Mouse (Mus musculus): ENCODE results near the gene Cdc6. TPM values are rescaled to one million over a fixed set of nuclear protein-coding genes. Genes with fewer than 3 reads are reported as not detected.

Gene Cdc6
- polyA plus RNA-seq, 1 experiment from 2014 or later = 33.1 TPM

DNA sequence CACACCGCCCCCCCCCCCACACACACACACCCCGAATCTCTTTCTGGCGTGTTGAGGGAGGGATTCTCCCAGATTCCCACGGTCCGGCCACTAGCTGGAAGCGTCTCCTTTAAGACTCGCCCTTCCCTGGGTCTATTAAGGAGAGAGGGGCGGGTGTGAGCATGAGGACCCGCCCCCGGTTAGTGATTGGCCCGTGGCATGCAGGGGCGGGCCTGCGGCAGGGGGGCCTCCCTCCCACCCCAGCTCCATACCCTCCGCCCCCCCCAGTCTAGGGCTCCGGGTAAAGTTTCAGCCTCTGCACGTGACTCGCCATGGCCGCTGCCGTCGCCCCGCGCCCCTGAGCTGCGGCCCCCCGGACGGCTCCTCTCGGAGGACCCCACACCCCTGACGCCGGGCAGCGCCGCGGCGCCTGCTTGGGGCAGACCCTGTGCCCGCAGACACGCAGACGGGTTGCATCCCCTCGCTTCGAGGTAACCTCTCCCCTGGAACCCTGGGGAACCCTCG, 29.9 kb downstream of the Cdc6 start:
- H3K36me3 ChIP-seq (ENCODE audit: control insufficient read depth, insufficient read depth, low read length) = no peaks in the 10 kb centered on the region
- peak overlapping the region; percentile 67 for H3K9ac ChIP-seq (ENCODE audit: low read depth, low read length)
- DNase-seq (ENCODE audit: low spot score) = peak; percentile 91
- H3K27me3 ChIP-seq (ENCODE audit: control insufficient read depth, insufficient read depth, low read length) = no peaks in the 10 kb centered on the region; the same call in 1 of the 2 replicates
- WGBS = under 1% methylated on average over 33 of the region's 38 CpGs
- peak overlapping the region; percentile 98 for H3K4me2 ChIP-seq (replicated peaks; ENCODE audit: low read depth, low read length)
- peak overlapping the region; percentile 65 for H3K4me3 ChIP-seq (ENCODE audit: low read depth, low read length)
- peaks cover 49% of the 10 kb centered on the region for H3K4me1 ChIP-seq (replicated peaks; ENCODE audit: control insufficient read depth, insufficient read depth, low read length)
- peak; percentile 86 for ATAC-seq (ENCODE audit: low FRiP score)
- H3K9me3 ChIP-seq (ENCODE audit: control insufficient read depth, low read length) = no peaks in the 10 kb centered on the region
- peak overlapping the region; percentile 58 for H3K27ac ChIP-seq (ENCODE audit: low read depth, low read length)

DNA sequence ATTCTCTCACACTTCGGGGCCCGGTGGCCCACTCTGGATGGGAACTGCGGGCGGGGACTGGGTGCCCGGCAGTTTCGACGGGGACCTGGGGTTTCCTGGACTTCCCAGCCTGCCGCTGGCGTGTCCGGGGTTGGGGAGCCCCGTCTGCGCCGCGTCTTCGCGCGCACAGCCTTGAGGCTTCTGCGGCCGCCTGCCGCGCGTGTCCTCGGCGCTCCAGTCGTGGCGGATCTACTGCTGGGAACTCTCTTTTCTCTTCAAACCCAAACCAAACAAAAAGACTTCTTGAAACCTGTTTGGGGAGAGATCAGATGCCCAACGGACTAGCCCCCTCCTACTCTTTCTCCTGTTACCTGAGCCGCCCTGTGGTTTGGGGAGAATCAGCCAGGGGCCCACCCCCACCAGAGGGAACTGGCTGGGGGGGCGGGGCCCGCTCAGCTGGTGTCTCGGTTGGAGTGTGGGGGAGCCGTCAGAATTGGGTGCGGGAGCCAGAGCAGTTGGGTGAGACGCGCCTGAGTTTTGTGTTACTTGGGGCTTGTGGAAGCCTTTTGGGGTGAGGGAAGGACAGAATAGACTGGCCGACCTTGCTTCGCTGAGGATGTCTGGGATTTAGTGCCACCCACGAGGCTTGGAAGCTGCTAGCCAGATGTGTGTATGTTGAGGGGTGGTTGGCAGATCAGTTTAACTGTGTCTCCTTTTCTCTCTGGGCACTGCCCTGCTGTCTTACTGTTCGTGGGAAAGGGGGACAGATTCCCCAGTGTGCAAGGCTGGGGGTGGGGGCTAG, 30.5 kb downstream of the Cdc6 start:
- peaks cover 47% of the 10 kb centered on the region for H3K4me1 ChIP-seq (replicated peaks; ENCODE audit: control insufficient read depth, insufficient read depth, low read length)
- no peak; the same call in 1 of the 2 replicates for ATAC-seq (ENCODE audit: low FRiP score)
- H3K4me2 ChIP-seq (replicated peaks; ENCODE audit: low read depth, low read length) = peak overlapping the region; percentile 98
- H3K27ac ChIP-seq (ENCODE audit: low read depth, low read length) = peak overlapping the region; percentile 58
- peak; percentile 45 for DNase-seq (ENCODE audit: low spot score)
- H3K27me3 ChIP-seq (ENCODE audit: control insufficient read depth, insufficient read depth, low read length) = no peaks in the 10 kb centered on the region; the same call in 1 of the 2 replicates
- WGBS = 1% methylated on average over 36 of the region's 39 CpGs
- no peaks in the 10 kb centered on the region for H3K9me3 ChIP-seq (ENCODE audit: control insufficient read depth, low read length)
- peak overlapping the region; percentile 67 for H3K9ac ChIP-seq (ENCODE audit: low read depth, low read length)
- H3K4me3 ChIP-seq (ENCODE audit: low read depth, low read length) = peak overlapping the region; percentile 65
- no peaks in the 10 kb centered on the region for H3K36me3 ChIP-seq (ENCODE audit: control insufficient read depth, insufficient read depth, low read length)

- Histone ChIP-seq H3K4me3 (ENCODE audit: low read depth, low read length) (peak overlapping the region; percentile 65), H3K27ac (ENCODE audit: low read depth, low read length) (no peak overlapping the region), H3K9me3 (ENCODE audit: control insufficient read depth, low read length) (no peaks in the 10 kb centered on the region), H3K27me3 (ENCODE audit: control insufficient read depth, insufficient read depth, low read length) (no peaks in the 10 kb centered on the region; the same call in 1 of the 2 replicates), H3K4me2 (replicated peaks; ENCODE audit: low read depth, low read length) (peak overlapping the region; percentile 98), H3K36me3 (ENCODE audit: control insufficient read depth, insufficient read depth, low read length) (no peaks in the 10 kb centered on the region), H3K4me1 (replicated peaks; ENCODE audit: control insufficient read depth, insufficient read depth, low read length) (peaks cover 46% of the 10 kb centered on the region), H3K9ac (ENCODE audit: low read depth, low read length) (peak overlapping the region; percentile 67; the same call in 1 of the 2 replicates)
- WGBS = 37% methylated on average over 7 of the region's 7 CpGs
- ATAC-seq (ENCODE audit: low FRiP score) = no peak
- DNase-seq (ENCODE audit: low spot score) = no peak
Observed at GRCm38 (mm10) chr11:98938701-98939083, 31.1 kb downstream of the Cdc6 start.

DNA sequence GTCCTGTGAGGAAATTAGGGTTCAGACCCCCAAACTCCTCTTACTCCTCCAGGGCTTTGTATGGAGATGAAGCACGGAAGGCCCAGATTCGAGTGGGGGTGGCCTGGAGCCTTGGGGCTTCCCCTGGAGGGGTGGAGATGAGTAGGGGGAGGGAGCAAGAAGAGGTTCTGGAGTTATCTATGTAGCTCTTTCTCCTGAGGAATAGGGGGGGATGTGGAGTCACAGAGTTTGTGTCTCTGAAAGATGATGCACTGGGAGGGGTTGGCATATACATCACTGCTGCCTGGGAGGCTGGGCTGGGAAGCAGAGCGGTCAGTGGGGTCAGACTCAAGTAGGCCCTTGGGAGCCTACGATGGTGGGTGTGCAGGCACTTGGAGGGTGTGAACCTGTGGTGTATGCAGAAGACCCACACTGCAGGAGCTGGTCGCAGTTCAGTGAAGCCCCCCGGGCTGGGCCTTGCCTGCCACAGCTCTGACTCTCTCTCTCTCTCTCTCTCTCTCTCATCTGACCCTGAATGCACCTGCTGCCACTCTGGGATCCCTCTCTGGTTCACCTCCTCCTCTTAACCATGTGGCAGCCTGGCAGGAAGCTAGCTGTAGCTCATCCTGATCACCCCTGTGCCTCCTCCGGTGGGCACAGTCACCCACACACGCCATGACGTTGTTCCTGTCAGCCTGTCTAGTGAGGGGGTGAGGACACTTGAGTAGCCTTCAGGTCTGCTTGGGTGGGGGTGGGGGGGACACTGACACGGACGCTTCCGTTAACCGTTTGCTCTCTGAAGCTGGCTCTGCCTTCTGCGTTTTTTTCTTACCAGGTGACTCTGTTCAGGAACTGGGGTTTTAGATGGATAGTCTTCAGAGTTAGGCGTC, 31.7 kb downstream of the Cdc6 start:
- WGBS = 50% methylated on average over 15 of the region's 15 CpGs
- no peak for DNase-seq (ENCODE audit: low spot score)
- Histone ChIP-seq H3K27me3 (ENCODE audit: control insufficient read depth, insufficient read depth, low read length) (no peaks in the 10 kb centered on the region; the same call in 1 of the 2 replicates), H3K27ac (ENCODE audit: low read depth, low read length) (no peak overlapping the region), H3K9me3 (ENCODE audit: control insufficient read depth, low read length) (no peaks in the 10 kb centered on the region), H3K4me3 (ENCODE audit: low read depth, low read length) (peak overlapping the region; percentile 65; the same call in 1 of the 2 replicates), H3K4me1 (replicated peaks; ENCODE audit: control insufficient read depth, insufficient read depth, low read length) (peaks cover 51% of the 10 kb centered on the region), H3K36me3 (ENCODE audit: control insufficient read depth, insufficient read depth, low read length) (no peaks in the 10 kb centered on the region), H3K4me2 (replicated peaks; ENCODE audit: low read depth, low read length) (peak overlapping the region; percentile 98), H3K9ac (ENCODE audit: low read depth, low read length) (peak overlapping the region; percentile 7; the same call in 1 of the 2 replicates)
- no peak for ATAC-seq (ENCODE audit: low FRiP score)

DNA sequence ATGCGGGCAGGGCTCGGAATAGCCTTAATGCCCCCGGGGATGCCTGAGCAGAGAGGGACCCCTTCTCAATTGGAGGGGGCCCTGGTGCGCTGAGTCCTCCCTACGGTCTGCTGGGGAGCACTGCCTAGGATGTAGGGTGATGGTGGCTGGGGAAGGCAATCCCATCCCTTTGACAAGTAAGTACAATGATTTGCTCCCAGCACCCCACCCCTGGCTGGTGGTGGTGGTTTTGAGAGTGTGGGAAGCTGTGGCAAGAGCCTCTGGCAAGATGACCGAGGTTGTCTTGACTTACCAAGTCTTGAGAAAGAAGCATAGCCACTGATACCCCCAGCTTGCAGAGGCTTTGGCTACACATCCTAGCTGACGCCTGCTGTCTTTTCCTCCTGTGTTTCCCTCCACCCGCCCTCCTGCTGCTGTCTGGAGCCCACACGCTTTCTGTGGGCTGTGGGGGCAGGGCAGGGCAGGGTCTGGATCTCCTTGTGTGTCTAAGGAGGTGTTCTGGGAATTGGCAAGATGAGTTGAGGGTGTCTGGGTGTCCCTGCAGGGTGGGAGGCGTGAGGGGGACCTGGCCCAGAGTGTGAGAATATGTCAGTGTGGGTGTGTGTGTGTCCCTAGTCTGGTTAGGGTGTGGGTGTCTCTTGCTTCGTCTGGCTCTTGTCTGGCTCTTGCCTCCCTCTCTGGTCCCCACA, 32.5 kb downstream of the Cdc6 start:
- H3K9ac ChIP-seq (ENCODE audit: low read depth, low read length) = peak overlapping the region; percentile 42; the same call in 1 of the 2 replicates
- no peaks in the 10 kb centered on the region for H3K36me3 ChIP-seq (ENCODE audit: control insufficient read depth, insufficient read depth, low read length)
- H3K9me3 ChIP-seq (ENCODE audit: control insufficient read depth, low read length) = no peaks in the 10 kb centered on the region
- WGBS = 45% methylated on average over 11 of the region's 11 CpGs
- H3K27ac ChIP-seq (ENCODE audit: low read depth, low read length) = 0 out of 2 replicates have a peak overlapping the region, but pooled peaks have one; percentile 39
- peak overlapping the region; percentile 98 for H3K4me2 ChIP-seq (replicated peaks; ENCODE audit: low read depth, low read length)
- ATAC-seq (ENCODE audit: low FRiP score) (no peak), DNase-seq (ENCODE audit: low spot score) (no peak)
- peaks cover 51% of the 10 kb centered on the region for H3K4me1 ChIP-seq (replicated peaks; ENCODE audit: control insufficient read depth, insufficient read depth, low read length)
- no peaks in the 10 kb centered on the region; the same call in 1 of the 2 replicates for H3K27me3 ChIP-seq (ENCODE audit: control insufficient read depth, insufficient read depth, low read length)
- H3K4me3 ChIP-seq (ENCODE audit: low read depth, low read length) = no peak overlapping the region

DNA sequence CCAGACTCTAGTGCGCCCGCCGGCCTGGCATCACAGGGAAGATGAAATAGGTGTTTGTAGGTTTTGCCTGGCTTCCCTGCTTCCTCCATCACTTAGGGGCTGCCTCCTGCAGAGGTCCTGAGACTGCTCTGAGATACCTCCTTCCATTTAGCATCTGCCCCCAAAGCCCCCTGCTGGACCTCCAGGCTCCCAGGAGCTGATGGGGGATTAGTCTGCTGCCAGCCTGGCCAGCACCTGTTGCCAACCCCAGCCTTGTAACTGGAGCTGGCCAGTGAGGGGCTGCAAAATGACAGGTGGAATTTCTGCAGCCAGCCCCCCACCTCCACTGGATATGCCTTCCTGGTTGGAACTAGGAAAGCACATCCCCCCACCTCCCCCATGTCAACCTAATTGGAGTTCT, 33.2 kb downstream of the Cdc6 start:
- 38% methylated on average over 3 of the region's 3 CpGs for WGBS
- Histone ChIP-seq H3K27ac (ENCODE audit: low read depth, low read length) (peak overlapping the region; percentile 67; the same call in 1 of the 2 replicates), H3K9ac (ENCODE audit: low read depth, low read length) (peak overlapping the region; percentile 47; the same call in 1 of the 2 replicates), H3K36me3 (ENCODE audit: control insufficient read depth, insufficient read depth, low read length) (no peaks in the 10 kb centered on the region), H3K4me1 (replicated peaks; ENCODE audit: control insufficient read depth, insufficient read depth, low read length) (peaks cover 51% of the 10 kb centered on the region), H3K4me2 (replicated peaks; ENCODE audit: low read depth, low read length) (peak overlapping the region; percentile 76), H3K27me3 (ENCODE audit: control insufficient read depth, insufficient read depth, low read length) (no peaks in the 10 kb centered on the region; the same call in 1 of the 2 replicates), H3K9me3 (ENCODE audit: control insufficient read depth, low read length) (no peaks in the 10 kb centered on the region), H3K4me3 (ENCODE audit: low read depth, low read length) (peak overlapping the region; percentile 35; the same call in 1 of the 2 replicates)
- DNase-seq (ENCODE audit: low spot score) (no peak), ATAC-seq (ENCODE audit: low FRiP score) (no peak)

DNA sequence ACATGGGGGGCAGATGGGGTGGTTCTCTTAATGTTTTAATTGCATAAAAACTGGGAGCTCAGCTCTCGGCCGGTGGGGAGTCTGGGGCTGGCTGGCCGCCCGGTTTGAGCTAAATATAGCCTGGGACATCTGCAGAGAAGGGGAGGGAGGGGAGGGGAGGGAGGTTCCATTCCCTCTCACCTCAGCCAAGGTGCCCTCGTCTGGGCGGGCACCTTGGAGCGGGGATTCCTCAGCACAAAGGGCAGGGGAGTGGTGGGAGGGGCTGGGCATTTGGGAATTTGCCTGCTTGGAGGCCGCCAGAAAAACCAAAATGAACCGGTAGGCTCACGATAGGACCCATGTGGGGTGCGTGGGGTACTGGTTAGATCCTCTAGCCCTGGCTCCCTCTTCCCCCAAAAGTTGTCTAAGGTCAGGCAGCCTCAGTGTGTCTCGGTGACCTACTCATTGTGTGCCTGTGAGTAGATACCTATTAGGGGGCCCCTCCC, 33.8 kb downstream of the Cdc6 start:
- ATAC-seq (ENCODE audit: low FRiP score) (peak; percentile 23; the same call in 1 of the 2 replicates), DNase-seq (ENCODE audit: low spot score) (no peak)
- peaks cover 46% of the 10 kb centered on the region for H3K4me1 ChIP-seq (replicated peaks; ENCODE audit: control insufficient read depth, insufficient read depth, low read length)

More for the DNA sequence above, 33.8 kb downstream of the Cdc6 start:
- peak overlapping the region; percentile 35 for H3K4me3 ChIP-seq (ENCODE audit: low read depth, low read length)
- peak overlapping the region; percentile 67 for H3K27ac ChIP-seq (ENCODE audit: low read depth, low read length)
- no peaks in the 10 kb centered on the region for H3K36me3 ChIP-seq (ENCODE audit: control insufficient read depth, insufficient read depth, low read length)
- no peaks in the 10 kb centered on the region for H3K9me3 ChIP-seq (ENCODE audit: control insufficient read depth, low read length)
- H3K9ac ChIP-seq (ENCODE audit: low read depth, low read length) = peak overlapping the region; percentile 47; the same call in 1 of the 2 replicates
- no peaks in the 10 kb centered on the region; the same call in 1 of the 2 replicates for H3K27me3 ChIP-seq (ENCODE audit: control insufficient read depth, insufficient read depth, low read length)
- WGBS = 5% methylated on average over 11 of the region's 12 CpGs
- peak overlapping the region; percentile 76 for H3K4me2 ChIP-seq (replicated peaks; ENCODE audit: low read depth, low read length)

Data from hindbrain, embryonic 11.5 days (tissue).